Mouse (Mus musculus) T-helper 1 cell (primary cell): ENCODE data around the gene Camk2d.

ENCODE experiments used
- in situ Hi-C: fragments of 300-600 bp; cut with MboI, MseI; formaldehyde crosslinking; loops from one replicate; pipeline ENCODE4 v1.15.1; 2025; ENCODE audit warnings: high pct_unique_total_duplicates

Gene Camk2d

GRCm38 (mm10) chr3:126688516-126688915 is 92.4 kb downstream of the Camk2d start:
- in situ Hi-C loops, result no loop called here

- in situ Hi-C loops, result no loop called here
These were observed 94.8 kb downstream of the Camk2d start for GRCm38 (mm10) chr3:126690627-126691505.

GRCm38 (mm10) chr3:126691565-126691964 is 95.5 kb downstream of the Camk2d start:
- in situ Hi-C loops, result no loop called here

- in situ Hi-C loops, result no loop called here
These were observed 96.7 kb downstream of the Camk2d start for GRCm38 (mm10) chr3:126692797-126693196.

- in situ Hi-C loops, result no loop called here
These were observed 97.2 kb downstream of the Camk2d start for GRCm38 (mm10) chr3:126693302-126693701.

- in situ Hi-C loops, result no loop called here
These were observed 99.6 kb downstream of the Camk2d start for GRCm38 (mm10) chr3:126695456-126696293.

GRCm38 (mm10) chr3:126696620-126697019 is 100.5 kb downstream of the Camk2d start:
- in situ Hi-C loops, result no loop called here

GRCm38 (mm10) chr3:126699740-126700139 is 103.6 kb downstream of the Camk2d start:
- in situ Hi-C loops, result no loop called here

- in situ Hi-C loops, result no loop called here
These were observed 105.0 kb downstream of the Camk2d start for GRCm38 (mm10) chr3:126701067-126701466.

GRCm38 (mm10) chr3:126701586-126701985 is 105.5 kb downstream of the Camk2d start:
- in situ Hi-C loops, result no loop called here

- in situ Hi-C loops, result no loop called here
These were observed 109.4 kb downstream of the Camk2d start for GRCm38 (mm10) chr3:126705490-126705889.

- in situ Hi-C loops, result no loop called here
These were observed 118.2 kb downstream of the Camk2d start for GRCm38 (mm10) chr3:126714281-126714680.

- in situ Hi-C loops, result no loop called here
These were observed 126.9 kb downstream of the Camk2d start for GRCm38 (mm10) chr3:126723021-126723449.

GRCm38 (mm10) chr3:126723458-126723857 is 127.4 kb downstream of the Camk2d start:
- in situ Hi-C loops, result no loop called here

- in situ Hi-C loops, result loop anchor here (25.0 kb wide), 1 partner anchor 888 kb away; no protein-coding TSS in a partner anchor
These were observed 129.5 kb downstream of the Camk2d start for GRCm38 (mm10) chr3:126725647-126726046.

GRCm38 (mm10) chr3:126727387-126727786 is 131.3 kb downstream of the Camk2d start:
- in situ Hi-C loops, result loop anchor here (25.0 kb wide), 1 partner anchor 890 kb away; no protein-coding TSS in a partner anchor

GRCm38 (mm10) chr3:126730411-126730810 is 134.3 kb downstream of the Camk2d start:
- in situ Hi-C loops, result loop anchor here (25.0 kb wide), 1 partner anchor 893 kb away; no protein-coding TSS in a partner anchor

GRCm38 (mm10) chr3:126732323-126732722 is 136.2 kb downstream of the Camk2d start:
- in situ Hi-C loops, result loop anchor here (25.0 kb wide), 1 partner anchor 895 kb away; no protein-coding TSS in a partner anchor

GRCm38 (mm10) chr3:126734533-126734932 is 138.4 kb downstream of the Camk2d start:
- in situ Hi-C loops, result loop anchor here (25.0 kb wide), 1 partner anchor 897 kb away; no protein-coding TSS in a partner anchor

- in situ Hi-C loops, result loop anchor here (25.0 kb wide), 1 partner anchor 898 kb away; no protein-coding TSS in a partner anchor
These were observed 139.1 kb downstream of the Camk2d start for GRCm38 (mm10) chr3:126735211-126735610.

- in situ Hi-C loops, result loop anchor here (25.0 kb wide), 1 partner anchor 900 kb away; no protein-coding TSS in a partner anchor
These were observed 141.0 kb downstream of the Camk2d start for GRCm38 (mm10) chr3:126737128-126737527.

- in situ Hi-C loops, result loop anchor here (25.0 kb wide), 1 partner anchor 903 kb away; no protein-coding TSS in a partner anchor
These were observed 144.0 kb downstream of the Camk2d start for GRCm38 (mm10) chr3:126740146-126740545.
